Comparison of ENCODE assay signal across 8 mouse cellular contexts in the genomic region with DNA sequence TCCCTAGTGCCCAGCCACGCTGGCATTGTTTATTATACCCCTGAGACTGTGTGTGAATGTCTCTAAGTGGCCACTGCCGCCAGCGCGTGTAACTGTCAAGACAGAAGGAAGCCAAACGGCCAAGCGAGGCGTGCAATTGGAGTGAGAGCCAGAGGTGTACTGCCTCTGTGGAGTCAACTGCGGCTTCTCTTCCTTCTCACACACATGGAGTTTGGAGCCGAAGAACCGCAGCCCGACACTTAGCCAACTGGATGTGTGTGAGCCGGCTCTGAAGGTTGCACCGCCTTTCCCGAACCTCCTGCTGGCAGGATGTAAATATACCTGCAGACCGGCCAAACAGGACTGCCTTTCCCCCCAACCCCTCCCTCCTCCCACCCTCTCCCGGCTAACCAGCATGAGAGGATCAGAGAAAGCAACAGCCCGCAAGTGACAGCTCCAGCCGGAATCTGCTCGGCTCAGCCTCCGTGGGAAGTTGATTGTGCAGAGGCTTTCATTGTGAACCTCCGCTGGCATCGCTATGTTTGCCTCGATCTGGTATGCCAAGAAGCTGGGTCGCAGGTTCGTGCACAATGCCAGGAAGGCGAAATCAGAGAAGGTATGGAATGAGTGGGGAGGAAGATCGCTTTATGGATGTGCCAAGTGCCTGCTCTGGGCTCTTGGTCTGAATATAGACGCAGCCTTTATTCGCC.
DNase-seq lines count a peak whose midpoint lies in the region; ATAC-seq and TF ChIP-seq lines count a peak whose summit lies in the region.

No protein-coding gene starts in this region.

- no peak overlapping the region for H3K27ac ChIP-seq in lung, embryonic 16.5 days (ENCODE audit: low read length)
- no peak overlapping the region for H3K27ac ChIP-seq in forebrain, embryonic 16.5 days (ENCODE audit: low read length)
- H3K27ac ChIP-seq in stomach, postnatal 0 days (replicated peaks): no peak overlapping the region

- 4% methylated on average over 29 of the region's 29 CpGs for WGBS in lung, embryonic 16.5 days
- 2% methylated on average over 29 of the region's 29 CpGs for WGBS in lung, adult 2 months
- WGBS in forebrain, embryonic 16.5 days: 1% methylated on average over 29 of the region's 29 CpGs
- 2% methylated on average over 29 of the region's 29 CpGs for WGBS in stomach, postnatal 0 days

- peak; percentile 67 for ATAC-seq in lung, embryonic 16.5 days (ENCODE audit: low read depth)
- peak; percentile 86 for ATAC-seq in forebrain, embryonic 16.5 days
- ATAC-seq in stomach, postnatal 0 days (ENCODE audit: low FRiP score, low TSS enrichment): peak; percentile 68

- no peak for TF ChIP-seq POLR2A in lung, adult 2 months (IDR thresholded peaks at IDR 0.05; ENCODE audit: borderline replicate concordance, extremely low read depth, low read depth, low read length)

- no peaks in the 10 kb centered on the region for H3K9me3 ChIP-seq in lung, embryonic 16.5 days (ENCODE audit: control insufficient read depth, low read length)
- H3K9me3 ChIP-seq in forebrain, embryonic 16.5 days (ENCODE audit: control insufficient read depth, low read length): no peaks in the 10 kb centered on the region
- no peaks in the 10 kb centered on the region for H3K9me3 ChIP-seq in stomach, postnatal 0 days (ENCODE audit: control insufficient read depth, low read length)

- H3K9ac ChIP-seq in lung, embryonic 16.5 days (ENCODE audit: low read length): no peak overlapping the region
- peak overlapping the region; percentile 62 for H3K9ac ChIP-seq in forebrain, embryonic 16.5 days (replicated peaks; ENCODE audit: low read depth, low read length)
- no peak overlapping the region; the same call in 1 of the 2 replicates for H3K9ac ChIP-seq in stomach, postnatal 0 days (ENCODE audit: low read length)

- DNase-seq in lung, adult 2 months: no peak
- DNase-seq in cerebellum, adult 18-20 months: peak; percentile 43 to 52
- DNase-seq in kidney, postnatal 25 days: peak; percentile 6 to 29
- DNase-seq in mesoderm, embryonic 11.5 days (ENCODE audit: low read depth, low spot score): peak; percentile 40
- DNase-seq in stomach, postnatal 0 days (ENCODE audit: low spot score): peak; percentile 53
- no peak for DNase-seq in thymus, postnatal 36 days

- H3K4me2 ChIP-seq in lung, embryonic 16.5 days (ENCODE audit: low read depth, low read length): peak overlapping the region; percentile 59
- H3K4me2 ChIP-seq in forebrain, embryonic 16.5 days (ENCODE audit: low read length): peak overlapping the region; percentile 75
- peak overlapping the region; percentile 66 for H3K4me2 ChIP-seq in stomach, postnatal 0 days (replicated peaks; ENCODE audit: low read depth)

- TF ChIP-seq EP300 in stomach, postnatal 0 days (optimal IDR thresholded peaks at IDR 0.05): no peak

- H3K4me1 ChIP-seq in lung, embryonic 16.5 days (replicated peaks; ENCODE audit: control insufficient read depth, insufficient read depth, low read length): no peaks in the 10 kb centered on the region
- no peaks in the 10 kb centered on the region for H3K4me1 ChIP-seq in lung, adult 2 months (ENCODE audit: control insufficient read depth, insufficient read depth, low read length)
- peaks cover 12% of the 10 kb centered on the region for H3K4me1 ChIP-seq in forebrain, embryonic 16.5 days (replicated peaks; ENCODE audit: control insufficient read depth, insufficient read depth, low read length)
- H3K4me1 ChIP-seq in stomach, postnatal 0 days (replicated peaks; ENCODE audit: control insufficient read depth, insufficient read depth): no peaks in the 10 kb centered on the region; the same call in 1 of the 2 replicates

- peak overlapping the region; percentile 35 for H3K4me3 ChIP-seq in lung, embryonic 16.5 days (ENCODE audit: low read length)
- H3K4me3 ChIP-seq in lung, adult 2 months (replicated peaks; ENCODE audit: extremely low read depth, low read depth, low read length): no peak overlapping the region
- peak overlapping the region; percentile 57 for H3K4me3 ChIP-seq in forebrain, embryonic 16.5 days (replicated peaks; ENCODE audit: low read length)
- peak overlapping the region; percentile 33 for H3K4me3 ChIP-seq in stomach, postnatal 0 days (ENCODE audit: low read depth, low read length)

- H3K36me3 ChIP-seq in lung, embryonic 16.5 days (ENCODE audit: control insufficient read depth, insufficient read depth, low read length): no peaks in the 10 kb centered on the region
- no peaks in the 10 kb centered on the region for H3K36me3 ChIP-seq in forebrain, embryonic 16.5 days (ENCODE audit: control insufficient read depth, insufficient read depth)
- H3K36me3 ChIP-seq in stomach, postnatal 0 days (ENCODE audit: control insufficient read depth, insufficient read depth, low read length): no peaks in the 10 kb centered on the region

- no peak for TF ChIP-seq CTCF in lung, adult 2 months (IDR thresholded peaks at IDR 0.05; ENCODE audit: insufficient read depth, low read length)
- TF ChIP-seq CTCF in stomach, postnatal 0 days (IDR thresholded peaks at IDR 0.05; ENCODE audit: low read depth): peak; percentile 14; the same call in 1 of the 2 replicates

- H3K27me3 ChIP-seq in lung, embryonic 16.5 days (ENCODE audit: control insufficient read depth, insufficient read depth, low read depth, low read length): no peaks in the 10 kb centered on the region; the same call in 1 of the 2 replicates
- no peaks in the 10 kb centered on the region for H3K27me3 ChIP-seq in forebrain, embryonic 16.5 days (replicated peaks; ENCODE audit: control insufficient read depth, insufficient read depth, low read length)
- no peaks in the 10 kb centered on the region for H3K27me3 ChIP-seq in stomach, postnatal 0 days (ENCODE audit: control insufficient read depth, insufficient read depth, low read length)

Comparison
In these comparisons a context has a peak if more than half of its experiments do, and no peak if none do; other contexts are left out.
1. DNase-seq: peak in cerebellum, adult 18-20 months (2 of 2), kidney, postnatal 25 days (2 of 2), mesoderm, embryonic 11.5 days (single experiment) and stomach, postnatal 0 days (single experiment); none in lung, adult 2 months (single experiment) and thymus, postnatal 36 days (0 of 2).
2. Peak in every context shown above with its lines, with median percentiles within 50 percentile points of each other: ATAC-seq and H3K4me2 ChIP-seq.